Mouse (Mus musculus) R1 (cell line): Measurements from ENCODE around the gene Olfr870.
A peak's percentile ranks its signal among the peaks of the same experiment; 100 is the strongest.
"Not testable (repeated sequence)": the region's sequence is repeated elsewhere in the genome, so short reads cannot be mapped to it uniquely, and the experiment has no call there.

Experiments
- DNase-seq: peaks from one replicate; pipeline ENCODE4 v3.0.0-alpha.2; 2018; ENCODE audit warnings: low read depth, low spot score

Gene Olfr870

DNA sequence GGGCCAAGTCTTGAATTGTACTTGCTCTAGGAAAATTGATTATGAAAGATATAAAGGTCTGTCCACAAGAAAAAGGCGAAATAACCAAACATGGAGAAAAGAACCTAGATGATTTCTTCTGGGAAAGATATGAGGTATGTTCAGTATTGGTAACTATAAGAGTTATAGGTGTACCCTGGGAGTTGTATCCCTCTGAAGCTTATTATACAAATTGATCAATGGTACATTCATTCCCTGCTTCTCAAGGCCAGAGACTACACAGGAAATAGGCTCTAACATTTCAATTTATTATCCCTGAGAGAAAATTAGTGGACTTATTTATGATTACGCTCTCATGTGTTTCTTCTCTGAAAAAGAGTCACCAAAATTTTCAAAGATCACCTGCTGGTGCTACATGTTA, at the start of gene Olfr870:
Olfr870 (minus strand) TSS at position 101 of the 400 bp plus-strand sequence.
- DNase-seq, result no peak

DNA sequence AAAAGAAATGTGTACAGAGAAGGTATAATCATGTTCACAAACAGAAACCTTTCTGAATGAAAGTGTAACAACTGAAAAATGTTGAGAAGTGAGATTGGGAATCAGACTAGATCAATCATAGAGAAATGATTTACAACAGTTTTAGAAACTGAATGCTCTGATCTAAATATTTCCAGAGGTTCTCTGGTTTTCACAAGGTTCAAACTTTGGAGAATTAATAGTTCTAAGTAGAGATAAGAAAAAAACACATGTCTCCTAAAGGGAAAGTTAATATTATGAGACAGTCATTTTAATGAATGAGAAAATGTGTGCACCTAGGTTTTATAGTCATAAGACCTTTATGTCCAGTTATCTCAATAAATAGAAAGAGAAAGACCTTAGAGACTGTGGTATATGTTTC, 38.0 kb upstream of the Olfr870 start, which contains the start of gene Olfr871:
Olfr871 (plus strand) TSS at position 301 of the 400 bp plus-strand sequence.
- no peak for DNase-seq

DNA sequence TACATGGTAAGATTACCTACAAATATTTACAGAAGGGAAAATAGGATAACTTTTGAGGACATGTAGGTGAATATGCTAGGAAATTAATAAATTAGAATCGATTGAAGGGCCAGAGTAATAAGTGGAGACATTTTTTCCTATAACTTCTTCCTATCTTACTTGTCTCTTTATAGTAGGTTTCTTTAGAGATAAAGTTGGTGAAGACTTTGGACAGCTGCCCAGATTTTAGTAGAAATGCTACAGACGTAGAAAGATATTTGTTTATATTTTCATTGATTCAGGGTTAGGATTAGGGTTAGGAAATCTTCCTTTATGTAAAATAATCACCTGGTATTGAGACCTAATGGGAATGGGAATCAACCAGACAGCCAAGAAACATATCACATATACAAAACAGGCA, 37.6 kb upstream of the Olfr870 start:
- DNase-seq, result no peak

DNA sequence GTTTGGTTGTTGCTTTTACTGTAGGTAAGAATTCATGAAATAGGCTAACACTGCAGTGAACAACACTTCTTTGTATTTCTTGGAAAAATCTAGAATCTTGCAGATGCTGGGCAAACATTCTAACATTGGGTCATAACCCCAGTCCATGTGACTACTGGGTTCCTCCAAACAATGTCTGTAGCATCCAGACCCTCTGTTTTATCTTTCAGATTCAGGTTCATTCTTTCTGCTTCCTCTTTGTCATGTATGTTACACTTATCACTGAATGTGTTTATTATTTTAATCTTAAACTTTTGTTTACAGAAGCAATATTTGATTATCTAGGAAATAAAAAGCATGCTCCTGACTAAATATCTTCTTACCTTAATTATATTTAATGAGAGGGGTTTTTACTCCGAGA, 37.0 kb upstream of the Olfr870 start:
- no peak for DNase-seq

DNA sequence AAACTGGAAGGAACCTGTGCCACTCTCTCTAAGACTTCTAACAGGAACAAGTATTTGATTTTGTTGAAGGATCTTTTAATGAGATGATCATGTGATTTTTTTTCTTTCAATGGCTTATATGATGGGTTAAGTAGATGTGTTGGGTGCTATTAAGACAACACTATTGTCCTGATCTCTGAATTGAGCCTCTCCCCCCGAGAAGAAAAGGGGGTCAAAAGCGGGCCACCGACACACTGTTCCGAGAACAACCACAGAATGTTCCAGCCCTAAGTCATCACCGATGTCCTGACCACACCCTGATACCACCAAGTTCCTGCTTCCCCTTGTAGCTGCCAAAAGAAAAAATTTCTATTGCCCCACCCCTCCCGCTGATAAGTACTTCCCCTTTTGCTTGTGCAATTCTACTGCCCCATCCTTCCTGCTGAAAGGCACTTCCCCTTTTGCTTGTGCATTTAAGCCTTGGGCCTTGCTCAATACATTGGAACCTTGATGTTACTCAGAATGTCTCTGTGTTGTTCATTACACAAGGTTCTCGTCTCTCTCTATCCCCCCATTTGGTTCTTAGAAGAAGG, 29.6 kb upstream of the Olfr870 start:
- DNase-seq, result not testable (repeated sequence)

DNA sequence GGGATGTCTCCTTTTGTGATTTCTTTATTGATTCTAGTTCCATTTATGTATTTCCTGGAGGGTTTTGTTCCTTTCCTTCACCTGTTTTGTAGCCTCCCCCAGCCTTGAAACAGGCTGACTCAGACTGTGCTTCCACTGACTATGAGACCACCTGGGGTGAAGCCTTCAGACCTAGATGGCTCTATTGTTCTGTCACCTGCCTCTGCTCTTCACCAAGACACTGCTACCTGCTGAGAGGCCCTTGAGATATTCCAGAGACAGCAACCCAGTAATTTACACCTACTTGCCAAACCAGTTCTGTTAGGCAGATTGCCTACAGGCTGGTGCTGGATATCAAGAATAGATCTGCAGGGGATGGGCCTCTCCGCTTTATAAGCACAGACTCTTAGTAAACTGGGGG, 28.3 kb upstream of the Olfr870 start:
- peak; percentile 91 for DNase-seq

DNA sequence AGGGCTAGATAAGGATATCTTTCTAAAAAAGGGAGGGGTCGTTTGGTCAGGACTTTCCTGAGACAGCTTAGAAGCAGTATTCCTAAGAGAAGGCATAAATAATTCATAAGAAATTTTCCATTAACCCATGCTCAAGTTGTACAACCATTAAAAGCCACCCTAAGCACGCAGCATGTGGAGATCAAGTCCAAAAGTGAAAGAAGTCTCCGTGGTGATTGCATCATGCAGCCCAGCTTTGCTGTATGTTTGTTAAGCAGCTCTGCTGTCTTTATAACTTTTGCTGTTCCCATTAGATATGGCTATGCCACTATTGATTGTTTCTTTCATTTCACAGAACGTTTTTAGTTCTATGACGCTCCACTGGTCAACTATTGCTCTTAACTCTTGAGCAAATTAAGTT, 5.6 kb upstream of the Olfr870 start:
- DNase-seq, result no peak

DNA sequence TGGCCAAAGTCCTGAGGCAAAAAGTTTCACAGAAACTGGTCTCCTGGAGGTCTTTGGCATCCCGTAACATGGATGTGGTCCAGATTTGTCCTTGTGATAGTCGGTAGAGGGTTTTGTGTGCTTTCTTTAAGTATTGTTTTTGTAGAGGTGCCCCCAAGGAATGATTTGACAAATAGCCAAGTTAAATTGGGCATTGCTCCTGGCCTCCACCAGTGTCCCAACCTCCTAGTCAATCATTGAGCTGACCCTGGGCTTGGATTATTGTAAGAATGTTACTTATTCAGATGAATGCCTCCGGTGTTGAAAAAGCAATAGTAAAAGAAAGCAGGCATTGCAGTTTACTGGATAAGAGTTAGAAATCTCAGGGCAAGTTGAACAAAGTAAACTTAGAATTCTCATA, 24.2 kb downstream of the Olfr870 start:
- DNase-seq, result no peak

DNA sequence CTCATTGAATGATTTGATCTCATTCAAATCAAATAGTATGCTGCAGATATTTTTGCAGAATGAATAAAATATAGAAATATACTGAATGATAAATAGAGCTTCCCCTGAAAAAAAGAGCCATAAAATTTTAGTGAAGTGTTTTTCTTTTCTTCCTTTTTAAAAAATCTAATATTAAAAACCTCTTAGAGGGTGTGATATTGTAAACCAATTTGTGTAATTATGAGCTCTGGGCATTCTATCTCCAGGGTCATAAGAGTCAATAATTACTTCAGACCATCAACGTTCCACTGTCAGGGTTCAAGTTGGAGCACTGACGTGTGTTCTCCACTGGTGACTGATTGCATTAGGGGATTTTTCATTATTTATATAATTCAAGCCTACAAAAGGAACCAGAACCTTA, 45.1 kb downstream of the Olfr870 start, which contains the start of gene Olfr869:
Olfr869 (plus strand) TSS at position 301 of the 400 bp plus-strand sequence.
- DNase-seq, result no peak
